Mouse (Mus musculus) cortical plate, adult 2 months (tissue): ENCODE data around the gene Casz1.

Experiments
- CTCF ChIP-seq: fragments of 200-500 bp; IDR thresholded peaks from 2 replicates; pipeline ENCODE4 v1.5.1; 2011; ENCODE audit warnings: mild to moderate bottlenecking, control low read depth, low read length; ENCODE audit not compliant: insufficient read depth; ENCODE audit errors: extremely low read depth
- POLR2A ChIP-seq: fragments of 200-500 bp; IDR thresholded peaks from 2 replicates; pipeline ENCODE4 v1.6.1; 2011; ENCODE audit warnings: mild to moderate bottlenecking, low read length, control low read depth; ENCODE audit not compliant: insufficient read depth; ENCODE audit errors: extremely low read depth

DNA sequence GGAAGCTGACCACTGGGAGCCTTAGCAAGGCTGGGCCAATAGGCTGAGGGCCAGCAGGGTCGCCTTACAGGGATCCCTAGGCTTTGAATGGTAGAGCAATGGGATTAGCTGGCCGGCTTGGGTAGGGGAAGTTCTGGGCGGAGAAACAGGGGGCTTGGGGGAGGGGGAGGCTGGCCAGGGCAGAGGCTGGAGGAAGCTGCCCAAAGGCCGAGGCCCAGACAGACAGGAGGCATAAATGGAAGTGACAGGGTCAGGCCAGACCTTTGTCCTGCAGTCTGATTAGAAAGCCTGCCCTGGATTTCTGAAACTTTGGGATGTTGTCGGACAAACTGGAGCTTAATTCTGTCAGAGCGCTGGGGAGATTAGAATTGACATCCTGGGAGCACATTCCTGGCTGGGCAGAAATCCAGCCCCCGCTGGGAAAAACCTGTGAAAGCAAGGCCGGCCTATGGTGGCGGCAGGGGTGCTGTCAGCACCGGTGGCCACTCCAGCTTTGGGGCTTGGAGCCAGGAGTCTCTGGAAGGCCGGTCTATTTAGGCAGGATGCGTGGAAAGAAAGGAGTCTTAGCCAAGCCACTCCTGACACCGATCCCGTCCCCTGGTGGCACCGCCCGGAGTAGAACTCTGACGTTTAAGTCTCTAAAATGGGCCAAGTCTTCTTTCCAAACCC lies 76.9 kb downstream of the Casz1 start:
- no peak for TF ChIP-seq POLR2A
- TF ChIP-seq CTCF = no peak
